Mouse (Mus musculus) heart, adult 2 months (tissue): Measurements from ENCODE around the gene Slc2a2. TPM values are rescaled to one million over a fixed set of nuclear protein-coding genes. Genes with fewer than 3 reads are reported as not detected.

Experiments
- DNase-seq, 2 experiments: peaks; one replicate each; pipeline ENCODE4 v3.0.0; 2021
- H3K27ac ChIP-seq: fragments of 200-600 bp; 2 replicates; pipeline ENCODE4 v1.8.1; 2022
- H3K27me3 ChIP-seq: fragments of 200-500 bp; 2 replicates; pipeline ENCODE4 v1.6.1; 2012; ENCODE audit warnings: mild to moderate bottlenecking, low read length, inconsistent platforms, mixed read lengths; ENCODE audit not compliant: control insufficient read depth, insufficient read depth
- H3K36me3 ChIP-seq: fragments of 200-500 bp; 2 replicates; pipeline ENCODE4 v1.6.1; 2012; ENCODE audit warnings: low read length, inconsistent platforms; ENCODE audit not compliant: control insufficient read depth, insufficient read depth
- H3K4me1 ChIP-seq: fragments of 200-500 bp; 2 replicates; pipeline ENCODE4 v1.6.1; 2011; ENCODE audit warnings: low read length; ENCODE audit not compliant: control insufficient read depth, insufficient read depth
- H3K4me3 ChIP-seq: fragments of 200-600 bp; 2 replicates; pipeline ENCODE4 v1.8.1; 2022
- H3K79me2 ChIP-seq: fragments of 200-500 bp; replicated peaks from 2 replicates; pipeline ENCODE4 v1.6.1; 2012; ENCODE audit warnings: mild to moderate bottlenecking, inconsistent platforms, low read length, moderate library complexity, mixed read lengths; ENCODE audit not compliant: control insufficient read depth, insufficient read depth
- H3K9ac ChIP-seq: fragments of 200-500 bp; 2 replicates; pipeline ENCODE4 v1.6.1; 2012; ENCODE audit warnings: low read depth, mild to moderate bottlenecking, control low read depth, inconsistent platforms, low read length, mixed read lengths
- CTCF ChIP-seq: fragments of 200-600 bp; IDR thresholded peaks from 2 replicates; pipeline ENCODE4 v1.8.1; 2022; ENCODE audit warnings: antibody characterized with exemption, mild to moderate bottlenecking, moderate library complexity
- EP300 ChIP-seq: fragments of 200-500 bp; IDR thresholded peaks from 2 replicates; pipeline ENCODE4 v1.6.1; 2011; ENCODE audit warnings: low read depth, low read length, control low read depth; ENCODE audit not compliant: insufficient read depth
- POLR2A ChIP-seq: fragments of 200-500 bp; IDR thresholded peaks from 2 replicates; pipeline ENCODE4 v1.6.1; 2011; ENCODE audit warnings: mild to moderate bottlenecking, low read depth, low read length, control low read depth; ENCODE audit not compliant: insufficient read depth
- WGBS: fragments of 180-500 bp; shearing (Covaris S2); methylation state at CpG from one replicate; pipeline ENCODE4 v1.1.7; 2018; 5-methylcytosine and 5-hydroxymethylcytosine counted together
- intact Hi-C: fragments of 180-260 bp; cut with DNase I; formaldehyde crosslinking; loops from one replicate; pipeline ENCODE4 v1.15.1; 2025
- polyA plus RNA-seq: library from polyadenylated mRNA; depleted of rRNA; stranded (reverse); fragments of >200 nt; gene quantifications from 2 replicates; pipeline ENCODE4 v1.2.3, GENCODE M21; 2012; rRNA removed
- total RNA-seq, 2 experiments: library from RNA; stranded (reverse); gene quantifications; 2 replicates each; pipeline ENCODE4 v1.2.3; 2021

The Slc2a2 gene
- total and polyA plus RNA-seq, 3 experiments = 0.05 to 0.14 TPM; not detected in 1

DNA sequence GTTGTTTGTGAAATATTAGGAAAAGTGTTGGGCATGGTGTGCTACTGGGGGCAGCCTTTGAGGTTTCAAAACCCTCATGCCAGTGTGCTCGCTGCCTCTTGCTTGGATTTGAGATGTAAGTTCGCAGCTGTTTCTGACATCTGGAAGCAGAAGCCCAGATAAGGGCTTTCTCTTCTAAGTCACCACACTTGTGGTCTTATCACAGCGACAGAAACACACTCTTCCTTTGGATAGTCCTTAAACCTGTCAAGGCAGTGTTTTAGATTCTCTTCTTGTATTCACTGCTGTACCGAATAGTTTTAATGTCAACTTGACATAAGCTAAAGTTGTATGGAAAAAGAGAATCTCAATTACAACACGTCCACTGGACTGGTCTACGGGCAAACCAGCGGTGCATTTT lies 77.7 kb downstream of the Slc2a2 start:
- 55% methylated on average over 7 of the region's 7 CpGs for WGBS
- no peak overlapping the region for H3K4me3 ChIP-seq
- no peaks in the 10 kb centered on the region for H3K27me3 ChIP-seq
- DNase-seq = no peak
- H3K79me2 ChIP-seq = no peaks in the 10 kb centered on the region
- no peaks in the 10 kb centered on the region for H3K36me3 ChIP-seq
- H3K27ac ChIP-seq = no peak overlapping the region
- no peak overlapping the region for H3K9ac ChIP-seq
- intact Hi-C loops = no loop called here
- TF ChIP-seq CTCF (no peak), EP300 (no peak), POLR2A (no peak)
- no peaks in the 10 kb centered on the region for H3K4me1 ChIP-seq

DNA sequence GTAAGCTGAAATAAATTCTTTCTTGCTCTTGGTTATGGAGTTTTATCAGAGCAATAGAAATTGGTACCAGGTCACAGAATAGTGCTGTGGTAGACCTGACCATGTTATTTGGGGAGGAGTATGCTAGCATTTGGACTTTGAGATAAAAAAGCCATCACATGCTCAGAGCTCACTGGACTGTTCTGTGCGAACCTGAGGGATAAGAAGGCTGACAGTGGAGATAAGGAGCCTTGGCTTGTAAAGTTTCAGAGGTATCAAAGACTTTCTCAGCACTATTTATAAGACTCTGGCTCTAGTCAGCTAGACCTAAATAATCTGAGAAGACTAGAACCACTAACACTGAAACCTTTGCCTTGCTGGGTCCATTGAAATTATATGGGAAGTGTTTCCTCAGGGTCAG lies 78.3 kb downstream of the Slc2a2 start:
- Histone ChIP-seq H3K27me3 (no peaks in the 10 kb centered on the region), H3K79me2 (no peaks in the 10 kb centered on the region), H3K4me3 (no peak overlapping the region), H3K4me1 (no peaks in the 10 kb centered on the region), H3K36me3 (no peaks in the 10 kb centered on the region), H3K9ac (no peak overlapping the region), H3K27ac (no peak overlapping the region)
- DNase-seq = no peak
- TF ChIP-seq EP300 (no peak), CTCF (no peak), POLR2A (no peak)
- 39% methylated on average over 1 of the region's 1 CpGs for WGBS
- intact Hi-C loops = no loop called here

DNA sequence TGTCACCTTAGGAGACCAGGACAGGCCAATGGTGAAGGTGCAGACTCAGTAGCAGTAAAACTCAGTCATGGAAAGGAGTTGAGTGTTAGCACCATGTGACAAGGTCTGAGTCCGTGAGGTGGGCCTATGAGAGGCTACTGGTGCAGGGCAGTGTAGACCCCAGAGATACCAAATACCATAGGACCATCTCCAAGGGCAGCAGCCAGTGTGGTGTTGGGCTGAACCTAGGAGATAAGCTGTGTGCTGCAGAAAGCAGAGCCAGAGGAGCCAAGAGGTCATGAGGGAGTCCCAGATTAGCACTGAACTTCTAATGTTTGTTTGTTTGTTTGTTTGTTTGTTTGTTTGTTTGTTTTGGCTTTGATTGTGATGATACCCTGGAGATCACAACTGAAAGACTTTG lies 78.8 kb downstream of the Slc2a2 start:
- no peak for DNase-seq
- WGBS = 61% methylated on average over 1 of the region's 1 CpGs
- Histone ChIP-seq H3K27me3 (no peaks in the 10 kb centered on the region), H3K27ac (no peak overlapping the region), H3K4me3 (no peak overlapping the region), H3K9ac (no peak overlapping the region), H3K36me3 (no peaks in the 10 kb centered on the region), H3K4me1 (no peaks in the 10 kb centered on the region), H3K79me2 (no peaks in the 10 kb centered on the region)
- TF ChIP-seq POLR2A = no peak
- no peak for TF ChIP-seq EP300
- no peak for TF ChIP-seq CTCF
- intact Hi-C loops = no loop called here

DNA sequence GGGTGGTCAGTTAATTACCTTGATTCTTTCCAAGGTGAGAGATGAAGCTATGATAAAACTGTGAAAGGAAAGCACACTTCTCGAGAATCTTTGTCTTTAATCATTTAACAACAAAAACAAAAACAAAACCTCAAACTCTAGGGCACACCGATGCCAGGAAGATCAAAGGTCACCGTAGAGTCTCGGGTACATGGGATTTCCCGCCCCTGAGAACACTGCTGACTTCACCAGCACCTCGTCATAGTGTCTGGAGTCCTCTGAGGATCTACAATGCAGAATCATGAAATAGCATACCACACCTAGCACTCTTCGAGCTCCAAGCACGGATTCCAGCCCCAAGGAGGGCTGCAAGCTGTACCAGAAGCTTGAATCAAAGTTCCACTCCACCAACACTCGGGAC lies 82.8 kb downstream of the Slc2a2 start:
- Histone ChIP-seq H3K79me2 (no peaks in the 10 kb centered on the region), H3K27ac (no peak overlapping the region), H3K36me3 (no peaks in the 10 kb centered on the region), H3K4me3 (no peak overlapping the region), H3K9ac (no peak overlapping the region), H3K27me3 (no peaks in the 10 kb centered on the region), H3K4me1 (peaks cover 2% of the 10 kb centered on the region)
- no peak for TF ChIP-seq EP300
- TF ChIP-seq POLR2A = no peak
- TF ChIP-seq CTCF = no peak
- intact Hi-C loops = loop anchor here (2.0 kb wide), 1 partner anchor 24 kb away; the partner anchor contains the start of gene Rpl22l1
- DNase-seq = no peak
- WGBS = 69% methylated on average over 9 of the region's 9 CpGs

Other genes starting within 250 kb of the Slc2a2 start
- gene Eif5a2, start 83.4 kb downstream of the Slc2a2 start, total RNA-seq = 1 to 10 TPM in 1 of 2 experiments, under 1 TPM in 1; 0.89 to 1.0 TPM
- 0.57 and 1.3 TPM in 2 replicates for gene Eif5a2, start 83.4 kb downstream of the Slc2a2 start, polyA plus RNA-seq
- 10 to 100 TPM; 85.3 to 97.4 TPM for gene Rpl22l1, start 107.5 kb downstream of the Slc2a2 start, total RNA-seq
- 8.2 and 12.5 TPM in 2 replicates for gene Rpl22l1, start 107.5 kb downstream of the Slc2a2 start, polyA plus RNA-seq
- not detected for gene Gm1527, start 194.7 kb downstream of the Slc2a2 start, total RNA-seq
- gene Gm1527, start 194.7 kb downstream of the Slc2a2 start, polyA plus RNA-seq = not detected in 2 replicates